Mouse (Mus musculus): Measurements from ENCODE around the gene Apba3. TPM values are rescaled to one million over a fixed set of nuclear protein-coding genes. Genes with fewer than 3 reads are reported as not detected.
A peak's percentile ranks its signal among the peaks of the same experiment; 100 is the strongest.

Gene Apba3
- polyA plus RNA-seq, 1 experiment from 2014 or later, result 36.4 TPM

GRCm38 (mm10) chr10:81305663-81306062 lies 38.9 kb downstream of the Apba3 start:
- H3K36me3 ChIP-seq (replicated peaks), result peaks cover 40% of the 10 kb centered on the region
- H3K9me3 ChIP-seq, result no peaks in the 10 kb centered on the region
- H3K27ac ChIP-seq, result no peak overlapping the region
- no peak overlapping the region for H3K9ac ChIP-seq
- 95% methylated on average over 14 of the region's 14 CpGs for WGBS
- no peak for ATAC-seq (replicated peaks)
- no peak overlapping the region for H3K4me3 ChIP-seq
- peaks cover 9% of the 10 kb centered on the region for H3K4me1 ChIP-seq
- no peak overlapping the region for H3K4me2 ChIP-seq
- no peaks in the 10 kb centered on the region for H3K27me3 ChIP-seq (replicated peaks)

GRCm38 (mm10) chr10:81306173-81306668 lies 39.5 kb downstream of the Apba3 start:
- no peak overlapping the region for H3K4me2 ChIP-seq
- no peaks in the 10 kb centered on the region for H3K9me3 ChIP-seq
- peaks cover 6% of the 10 kb centered on the region; the same call in 1 of the 2 replicates for H3K4me1 ChIP-seq
- H3K27me3 ChIP-seq (replicated peaks), result no peaks in the 10 kb centered on the region
- WGBS, result 92% methylated on average over 12 of the region's 12 CpGs
- no peak for ATAC-seq (replicated peaks)
- H3K4me3 ChIP-seq, result no peak overlapping the region
- H3K36me3 ChIP-seq (replicated peaks), result peaks cover 46% of the 10 kb centered on the region
- no peak overlapping the region for H3K27ac ChIP-seq
- H3K9ac ChIP-seq, result no peak overlapping the region

- peaks cover 53% of the 10 kb centered on the region for H3K36me3 ChIP-seq (replicated peaks)
Observed at GRCm38 (mm10) chr10:81306837-81307682, 40.3 kb downstream of the Apba3 start.

GRCm38 (mm10) chr10:81309571-81309970 lies 42.8 kb downstream of the Apba3 start:
- Histone ChIP-seq H3K9me3 (no peaks in the 10 kb centered on the region), H3K4me2 (no peak overlapping the region), H3K27ac (no peak overlapping the region), H3K9ac (no peak overlapping the region), H3K36me3 (replicated peaks) (peaks cover 77% of the 10 kb centered on the region), H3K27me3 (replicated peaks) (no peaks in the 10 kb centered on the region), H3K4me1 (no peaks in the 10 kb centered on the region), H3K4me3 (no peak overlapping the region)
- ATAC-seq (replicated peaks), result no peak
- WGBS, result 92% methylated on average over 5 of the region's 5 CpGs

More at GRCm38 (mm10) chr10:81306837-81307682, 40.3 kb downstream of the Apba3 start:
- Histone ChIP-seq H3K4me2 (no peak overlapping the region), H3K27me3 (replicated peaks) (no peaks in the 10 kb centered on the region), H3K4me3 (no peak overlapping the region), H3K4me1 (peaks cover 4% of the 10 kb centered on the region; the same call in 1 of the 2 replicates), H3K27ac (no peak overlapping the region), H3K9me3 (no peaks in the 10 kb centered on the region), H3K9ac (no peak overlapping the region)
- ATAC-seq (replicated peaks), result no peak
- WGBS, result 94% methylated on average over 21 of the region's 21 CpGs

GRCm38 (mm10) chr10:81313581-81313980 lies 46.8 kb downstream of the Apba3 start:
- Histone ChIP-seq H3K4me3 (no peak overlapping the region), H3K4me1 (no peaks in the 10 kb centered on the region; the same call in 1 of the 2 replicates), H3K4me2 (no peak overlapping the region), H3K9me3 (no peaks in the 10 kb centered on the region), H3K9ac (no peak overlapping the region), H3K36me3 (replicated peaks) (peaks cover 76% of the 10 kb centered on the region), H3K27me3 (replicated peaks) (no peaks in the 10 kb centered on the region), H3K27ac (no peak overlapping the region)
- WGBS, result 91% methylated on average over 13 of the region's 13 CpGs
- ATAC-seq (replicated peaks), result no peak

GRCm38 (mm10) chr10:81314201-81314600 lies 47.4 kb downstream of the Apba3 start:
- peaks cover 72% of the 10 kb centered on the region for H3K36me3 ChIP-seq (replicated peaks)
- no peak for ATAC-seq (replicated peaks)

GRCm38 (mm10) chr10:81315587-81315986 lies 48.8 kb downstream of the Apba3 start:
- H3K27ac ChIP-seq, result no peak overlapping the region
- H3K9ac ChIP-seq, result no peak overlapping the region
- no peak overlapping the region for H3K4me2 ChIP-seq
- H3K4me3 ChIP-seq, result no peak overlapping the region
- H3K36me3 ChIP-seq (replicated peaks), result peaks cover 59% of the 10 kb centered on the region
- no peak for ATAC-seq (replicated peaks)
- H3K4me1 ChIP-seq, result peaks cover 12% of the 10 kb centered on the region
- H3K27me3 ChIP-seq (replicated peaks), result no peaks in the 10 kb centered on the region
- WGBS, result 91% methylated on average over 16 of the region's 16 CpGs
- H3K9me3 ChIP-seq, result no peaks in the 10 kb centered on the region

More at GRCm38 (mm10) chr10:81314201-81314600, 47.4 kb downstream of the Apba3 start:
- no peaks in the 10 kb centered on the region for H3K27me3 ChIP-seq (replicated peaks)
- no peaks in the 10 kb centered on the region for H3K9me3 ChIP-seq
- H3K9ac ChIP-seq, result no peak overlapping the region
- no peak overlapping the region for H3K4me2 ChIP-seq
- H3K4me1 ChIP-seq, result peaks cover 4% of the 10 kb centered on the region
- 82% methylated on average over 7 of the region's 7 CpGs for WGBS
- no peak overlapping the region for H3K27ac ChIP-seq
- no peak overlapping the region for H3K4me3 ChIP-seq

- Histone ChIP-seq H3K4me1 (peaks cover 13% of the 10 kb centered on the region), H3K36me3 (replicated peaks) (peaks cover 52% of the 10 kb centered on the region), H3K9me3 (no peaks in the 10 kb centered on the region), H3K9ac (no peak overlapping the region), H3K27ac (no peak overlapping the region), H3K4me3 (no peak overlapping the region), H3K27me3 (replicated peaks) (no peaks in the 10 kb centered on the region), H3K4me2 (peak overlapping the region; percentile 20)
- ATAC-seq (replicated peaks), result no peak
- WGBS, result 41% methylated on average over 16 of the region's 16 CpGs
Observed at GRCm38 (mm10) chr10:81316338-81317060, 49.7 kb downstream of the Apba3 start.

GRCm38 (mm10) chr10:81317273-81317672 lies 50.5 kb downstream of the Apba3 start:
- Histone ChIP-seq H3K27ac (no peak overlapping the region), H3K27me3 (replicated peaks) (no peaks in the 10 kb centered on the region), H3K4me3 (no peak overlapping the region), H3K9me3 (no peaks in the 10 kb centered on the region), H3K36me3 (replicated peaks) (peaks cover 44% of the 10 kb centered on the region), H3K4me2 (peak overlapping the region; percentile 20), H3K4me1 (peaks cover 21% of the 10 kb centered on the region), H3K9ac (no peak overlapping the region)
- ATAC-seq (replicated peaks), result no peak
- WGBS, result 12% methylated on average over 20 of the region's 20 CpGs

- peak overlapping the region; percentile 79; the same call in 1 of the 2 replicates for H3K4me2 ChIP-seq
- no peak for ATAC-seq (replicated peaks)
- H3K4me3 ChIP-seq, result no peak overlapping the region
- whole genome bisulfite sequencing, result 91% methylated on average over 13 of the region's 13 CpGs
- peak overlapping the region; percentile 36; the same call in 1 of the 2 replicates for H3K9ac ChIP-seq
- H3K27ac ChIP-seq, result no peak overlapping the region
- H3K36me3 ChIP-seq (replicated peaks), result peaks cover 38% of the 10 kb centered on the region
- H3K9me3 ChIP-seq, result no peaks in the 10 kb centered on the region
- H3K27me3 ChIP-seq (replicated peaks), result no peaks in the 10 kb centered on the region
- peaks cover 23% of the 10 kb centered on the region for H3K4me1 ChIP-seq
Observed at GRCm38 (mm10) chr10:81318589-81319329, 52.0 kb downstream of the Apba3 start.

- H3K9ac ChIP-seq, result peak overlapping the region; percentile 36
- H3K9me3 ChIP-seq, result no peaks in the 10 kb centered on the region
- peak overlapping the region; percentile 77 for H3K4me3 ChIP-seq
- 43% methylated on average over 8 of the region's 8 CpGs for WGBS
- peak overlapping the region; percentile 90 for H3K27ac ChIP-seq
- peaks cover 23% of the 10 kb centered on the region for H3K4me1 ChIP-seq
- ATAC-seq (replicated peaks), result no peak
- peak overlapping the region; percentile 79 for H3K4me2 ChIP-seq
- H3K27me3 ChIP-seq (replicated peaks), result no peaks in the 10 kb centered on the region
- H3K36me3 ChIP-seq (replicated peaks), result peaks cover 38% of the 10 kb centered on the region
Observed at GRCm38 (mm10) chr10:81319330-81319699, 52.6 kb downstream of the Apba3 start.

Data from midbrain, embryonic 15.5 days (tissue).